Mouse (Mus musculus): ENCODE data around the gene Snx9. TPM values are rescaled to one million over a fixed set of nuclear protein-coding genes. Genes with fewer than 3 reads are reported as not detected.
A peak's percentile ranks its signal among the peaks of the same experiment; 100 is the strongest.

Gene Snx9
- 49.8 and 55.9 TPM in 2 replicates for polyA plus RNA-seq (2015; fragmentation: Nextera tagmentation; extraction: Ambion mirVana)

DNA sequence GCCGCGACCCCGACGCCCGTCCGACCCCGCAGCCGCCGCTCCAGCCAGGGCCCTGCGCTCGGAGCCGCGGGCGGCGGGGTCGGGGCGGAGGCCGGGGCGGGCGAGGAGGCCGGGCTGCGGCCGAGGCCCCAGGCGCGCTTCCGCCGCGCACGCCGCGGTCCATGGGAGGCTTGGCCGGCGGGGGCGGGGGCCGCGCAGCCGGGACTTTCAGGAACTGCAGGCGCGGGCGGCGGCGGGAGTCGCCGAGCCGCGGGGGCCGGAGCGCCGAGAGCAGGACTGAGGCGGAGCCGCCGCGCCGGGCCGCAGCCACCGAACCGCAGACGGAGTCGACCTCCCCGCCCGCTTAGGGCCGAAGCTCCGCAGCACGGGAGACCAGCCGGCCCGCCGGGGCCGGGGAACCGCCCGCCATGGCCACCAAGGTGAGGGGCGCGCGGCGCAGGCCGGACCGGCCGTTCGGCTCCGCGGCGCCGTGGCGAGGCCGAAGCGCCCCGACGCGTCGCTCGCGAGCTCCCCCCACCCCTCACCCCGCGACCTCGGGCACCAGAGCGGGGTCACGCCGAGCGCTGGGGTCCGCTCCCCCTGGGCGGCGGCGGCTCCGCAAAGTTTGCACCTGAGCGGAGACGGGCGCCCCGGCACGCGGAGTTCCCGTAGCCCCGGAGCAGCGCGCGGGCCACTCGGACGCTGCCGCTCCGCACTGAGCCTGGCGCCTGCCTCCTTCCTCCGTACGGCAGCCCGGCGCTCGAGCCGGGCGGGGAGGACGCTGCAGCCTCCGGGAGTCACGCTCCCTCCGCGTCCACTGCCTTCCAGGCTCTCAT is at the start of gene Snx9:
Snx9 (plus strand) TSS at position 202 of the 815 bp plus-strand sequence.
- H3K4me3 ChIP-seq (replicated peaks), result peak within 1 kb of the TSS; percentile 94
- H3K9ac ChIP-seq, result peak within 1 kb of the TSS; percentile 97
- WGBS, result under 1% methylated on average over 125 of the region's 131 CpGs
- peaks cover 13% of the 10 kb centered on the region for H3K4me1 ChIP-seq (replicated peaks)
- H3K27me3 ChIP-seq (replicated peaks), result no peaks in the 10 kb centered on the region
- H3K36me3 ChIP-seq, result no peaks in the 10 kb centered on the region
- H3K27ac ChIP-seq, result peak within 1 kb of the TSS; percentile 99
- H3K4me2 ChIP-seq (replicated peaks), result peak within 1 kb of the TSS; percentile 79
- no peaks in the 10 kb centered on the region for H3K9me3 ChIP-seq
- ATAC-seq, result peak; percentile 88

DNA sequence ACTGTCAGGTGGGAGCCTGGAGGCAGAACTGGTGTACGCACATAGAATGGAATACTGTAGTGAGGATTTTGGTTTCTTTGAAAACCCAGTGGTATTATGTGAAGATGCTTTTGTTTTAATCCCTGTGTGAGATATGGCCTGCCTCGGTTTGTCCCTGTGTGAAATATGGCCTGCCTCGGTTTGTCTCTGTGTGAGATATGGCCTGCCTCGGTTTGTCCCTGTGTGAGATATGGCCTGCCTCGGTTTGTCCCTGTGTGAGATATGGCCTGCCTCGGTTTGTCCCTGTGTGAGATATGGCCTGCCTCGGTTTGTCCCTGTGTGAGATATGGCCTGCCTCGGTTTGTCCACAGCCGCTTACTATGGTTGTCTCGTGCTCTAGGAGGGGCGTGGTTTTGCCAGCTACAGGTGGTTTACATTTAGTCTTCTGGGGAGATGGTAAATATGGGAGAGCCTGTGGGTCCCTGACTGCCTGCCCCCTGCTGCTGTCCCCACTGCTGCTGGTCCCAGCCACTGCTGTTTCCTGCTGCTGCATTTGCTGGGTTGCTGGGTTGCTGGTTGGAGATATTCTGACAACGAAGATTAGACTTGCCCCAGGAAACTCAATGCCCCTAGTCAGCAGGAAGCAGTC is 48.9 kb upstream of the Snx9 start:
- H3K9me3 ChIP-seq, result no peaks in the 10 kb centered on the region
- 90% methylated on average over 12 of the region's 12 CpGs for WGBS

DNA sequence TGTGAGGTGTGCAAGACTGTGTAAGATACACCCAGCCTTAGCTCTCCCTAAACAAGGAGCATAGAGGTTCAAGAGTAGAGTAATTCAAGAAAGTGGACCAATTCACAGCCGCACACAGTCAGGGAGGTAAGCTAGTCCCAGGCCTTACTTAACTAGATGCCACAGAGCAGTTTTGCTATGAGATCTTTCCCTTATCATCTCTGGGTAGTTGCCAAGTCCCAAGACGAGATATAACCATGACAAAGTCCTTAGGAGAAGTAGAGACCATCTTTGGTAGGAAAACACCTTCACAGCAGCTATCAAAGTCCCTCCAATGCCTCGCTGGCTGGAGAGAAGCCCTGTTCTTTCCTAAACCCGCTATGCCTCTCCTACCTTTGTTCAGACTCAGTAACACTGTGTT is 47.5 kb upstream of the Snx9 start:
- Histone ChIP-seq H3K27ac (no peak overlapping the region), H3K4me1 (replicated peaks) (peaks cover 5% of the 10 kb centered on the region; the same call in 1 of the 2 replicates), H3K36me3 (no peaks in the 10 kb centered on the region), H3K9ac (no peak overlapping the region), H3K4me3 (replicated peaks) (no peak overlapping the region), H3K27me3 (replicated peaks) (no peaks in the 10 kb centered on the region), H3K9me3 (no peaks in the 10 kb centered on the region), H3K4me2 (replicated peaks) (no peak overlapping the region)
- WGBS, result 77% methylated on average over 4 of the region's 4 CpGs
- no peak for ATAC-seq

More for the DNA sequence above, 48.9 kb upstream of the Snx9 start:
- Histone ChIP-seq H3K4me2 (replicated peaks) (no peak overlapping the region), H3K4me1 (replicated peaks) (no peaks in the 10 kb centered on the region), H3K27ac (no peak overlapping the region), H3K9ac (no peak overlapping the region), H3K4me3 (replicated peaks) (no peak overlapping the region), H3K36me3 (no peaks in the 10 kb centered on the region), H3K27me3 (replicated peaks) (no peaks in the 10 kb centered on the region)
- ATAC-seq, result no peak

DNA sequence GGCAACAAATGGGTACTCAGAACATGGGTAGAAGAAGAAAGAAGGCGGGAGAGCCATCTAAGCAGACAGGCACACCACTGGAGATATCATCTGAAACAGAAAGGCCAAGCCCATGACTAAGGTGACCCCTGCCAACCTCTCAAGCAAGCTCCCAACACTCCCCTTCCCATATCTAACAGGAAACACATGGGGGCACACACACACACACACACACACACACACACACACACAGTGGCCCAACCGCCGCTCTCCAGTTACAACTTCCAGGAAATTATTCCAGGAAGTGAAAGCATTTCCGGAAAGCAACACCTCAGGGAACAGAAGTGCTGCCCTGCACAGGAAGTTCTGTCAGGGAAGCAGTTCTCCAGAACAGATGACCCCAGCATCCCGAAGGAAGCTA is 46.9 kb upstream of the Snx9 start:
- ATAC-seq, result no peak
- H3K4me3 ChIP-seq (replicated peaks), result no peak overlapping the region
- peaks cover 5% of the 10 kb centered on the region; the same call in 1 of the 2 replicates for H3K4me1 ChIP-seq (replicated peaks)
- 71% methylated on average over 5 of the region's 5 CpGs for WGBS
- H3K27ac ChIP-seq, result no peak overlapping the region
- H3K9ac ChIP-seq, result no peak overlapping the region
- H3K4me2 ChIP-seq (replicated peaks), result no peak overlapping the region
- no peaks in the 10 kb centered on the region for H3K27me3 ChIP-seq (replicated peaks)
- no peaks in the 10 kb centered on the region for H3K36me3 ChIP-seq
- no peaks in the 10 kb centered on the region for H3K9me3 ChIP-seq

DNA sequence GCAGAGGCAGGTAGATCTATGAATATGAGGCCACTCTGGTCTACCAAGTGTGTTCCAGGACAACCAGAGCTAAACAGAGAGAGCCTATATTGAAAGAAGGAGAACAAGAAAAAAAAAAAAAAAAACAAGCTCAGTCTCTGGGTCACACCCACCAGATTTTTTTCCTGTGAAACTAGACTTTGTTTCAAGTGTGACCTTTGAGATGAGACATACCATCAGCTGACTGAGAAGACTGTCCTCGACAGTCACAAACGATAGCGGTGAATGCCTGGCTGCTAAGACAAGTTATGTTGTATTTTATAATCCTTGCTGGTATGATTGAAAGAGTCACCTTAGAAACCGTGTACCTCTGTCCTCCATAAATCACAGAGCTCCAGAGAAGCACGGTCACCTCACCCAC is 45.8 kb upstream of the Snx9 start:
- peak; percentile 2; the same call in 1 of the 2 replicates for ATAC-seq

DNA sequence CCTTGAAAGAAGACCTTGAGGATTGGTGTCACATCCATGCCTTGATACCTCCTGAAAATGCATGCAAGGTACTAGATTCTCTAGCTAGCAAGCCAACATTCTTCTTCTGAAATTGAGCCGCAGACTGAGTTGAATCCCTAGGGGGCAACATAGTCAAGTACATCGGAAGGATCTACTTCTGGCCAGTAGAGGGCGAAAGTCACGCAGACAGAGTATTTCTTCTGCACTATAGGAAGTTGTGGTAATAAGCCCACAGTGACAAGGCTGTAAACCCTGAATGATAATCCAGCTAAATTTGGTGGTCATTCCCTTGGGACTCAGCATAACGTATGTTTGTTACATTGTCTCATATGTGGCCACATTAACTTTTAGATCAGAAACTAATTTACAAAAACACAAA is 45.3 kb upstream of the Snx9 start:
- Histone ChIP-seq H3K9me3 (no peaks in the 10 kb centered on the region), H3K27ac (no peak overlapping the region), H3K4me3 (replicated peaks) (no peak overlapping the region), H3K4me1 (replicated peaks) (peaks cover 6% of the 10 kb centered on the region; the same call in 1 of the 2 replicates), H3K27me3 (replicated peaks) (no peaks in the 10 kb centered on the region), H3K36me3 (no peaks in the 10 kb centered on the region), H3K4me2 (replicated peaks) (no peak overlapping the region), H3K9ac (no peak overlapping the region)
- WGBS, result 2% methylated on average over 5 of the region's 5 CpGs
- ATAC-seq, result peak; percentile 70

More for the DNA sequence above, 45.8 kb upstream of the Snx9 start:
- Histone ChIP-seq H3K9ac (no peak overlapping the region), H3K27me3 (replicated peaks) (no peaks in the 10 kb centered on the region), H3K36me3 (no peaks in the 10 kb centered on the region), H3K9me3 (no peaks in the 10 kb centered on the region), H3K27ac (no peak overlapping the region), H3K4me3 (replicated peaks) (no peak overlapping the region), H3K4me1 (replicated peaks) (peaks cover 5% of the 10 kb centered on the region; the same call in 1 of the 2 replicates), H3K4me2 (replicated peaks) (no peak overlapping the region)
- 62% methylated on average over 5 of the region's 5 CpGs for WGBS

DNA sequence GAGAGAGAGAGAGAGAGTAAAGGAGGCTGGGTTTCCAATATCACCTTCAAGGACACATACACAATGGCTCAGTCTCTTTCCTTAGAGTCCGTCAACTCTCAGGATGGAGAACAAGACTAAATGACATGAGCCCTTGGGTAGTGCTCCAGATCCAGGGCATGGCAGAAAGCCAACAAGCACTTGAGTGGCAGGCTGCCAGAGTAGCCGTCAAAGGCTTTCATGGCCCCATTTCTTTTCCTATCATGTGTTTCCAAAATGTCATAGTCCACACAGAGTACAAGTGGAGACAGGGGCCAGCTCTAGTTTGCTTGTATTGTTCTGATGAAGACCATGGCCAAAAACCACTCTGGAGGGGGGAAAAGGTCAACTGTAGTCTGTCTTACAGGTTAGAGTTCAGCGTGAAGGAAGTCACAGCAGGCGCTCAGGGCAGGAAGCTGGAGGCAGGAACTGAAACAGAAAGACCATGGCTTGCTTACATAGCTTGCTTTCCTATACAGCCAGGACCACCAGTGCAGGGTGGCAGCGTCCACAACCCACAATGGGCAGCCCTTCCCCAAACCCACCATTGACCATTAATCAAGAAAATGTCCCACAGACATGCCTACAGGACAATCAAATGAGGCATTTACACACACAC is 43.9 kb upstream of the Snx9 start:
- no peaks in the 10 kb centered on the region for H3K36me3 ChIP-seq
- H3K9ac ChIP-seq, result no peak overlapping the region
- no peak for ATAC-seq
- H3K4me3 ChIP-seq (replicated peaks), result no peak overlapping the region
- peaks cover 16% of the 10 kb centered on the region; the same call in 1 of the 2 replicates for H3K4me1 ChIP-seq (replicated peaks)
- no peaks in the 10 kb centered on the region for H3K27me3 ChIP-seq (replicated peaks)
- H3K27ac ChIP-seq, result no peak overlapping the region
- WGBS, result 77% methylated on average over 5 of the region's 5 CpGs
- no peak overlapping the region for H3K4me2 ChIP-seq (replicated peaks)
- H3K9me3 ChIP-seq, result no peaks in the 10 kb centered on the region

DNA sequence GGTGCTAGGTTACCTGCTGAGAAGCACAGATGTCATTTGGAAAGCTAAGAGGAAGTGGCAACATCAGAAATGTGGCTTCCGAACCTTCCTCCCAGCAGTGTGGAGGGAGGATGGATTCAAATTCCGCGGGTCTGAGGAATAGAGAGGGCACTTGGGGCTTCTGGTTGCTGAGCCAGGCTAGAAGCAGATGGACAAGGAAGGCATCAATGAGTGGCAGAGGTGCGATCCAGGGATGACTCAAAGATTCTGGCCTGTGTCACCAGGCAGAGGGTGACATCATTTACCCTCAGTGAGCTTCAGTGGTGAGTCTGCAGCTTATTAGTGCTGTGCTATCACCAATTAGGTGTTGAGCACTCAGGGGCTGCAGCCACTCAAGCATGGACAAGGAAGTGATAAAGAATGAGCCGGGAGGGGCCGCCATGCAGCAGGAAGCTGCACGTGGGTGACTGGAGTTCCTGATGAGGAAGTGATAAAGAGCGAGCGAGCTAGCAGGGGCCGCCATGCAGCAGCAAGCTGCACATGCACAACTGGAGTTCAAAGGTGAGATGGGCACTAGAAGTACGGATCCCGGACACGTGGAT is 42.8 kb upstream of the Snx9 start:
- no peaks in the 10 kb centered on the region for H3K9me3 ChIP-seq
- no peaks in the 10 kb centered on the region for H3K27me3 ChIP-seq (replicated peaks)
- H3K4me2 ChIP-seq (replicated peaks), result no peak overlapping the region; the same call in 1 of the 2 replicates
- no peak overlapping the region for H3K9ac ChIP-seq
- peaks cover 16% of the 10 kb centered on the region; the same call in 1 of the 2 replicates for H3K4me1 ChIP-seq (replicated peaks)
- H3K4me3 ChIP-seq (replicated peaks), result no peak overlapping the region
- no peaks in the 10 kb centered on the region for H3K36me3 ChIP-seq
- 0 out of 2 replicates have a peak overlapping the region, but pooled peaks have one; percentile 38 for H3K27ac ChIP-seq
- ATAC-seq, result peak; percentile 70
- 44% methylated on average over 13 of the region's 13 CpGs for WGBS

DNA sequence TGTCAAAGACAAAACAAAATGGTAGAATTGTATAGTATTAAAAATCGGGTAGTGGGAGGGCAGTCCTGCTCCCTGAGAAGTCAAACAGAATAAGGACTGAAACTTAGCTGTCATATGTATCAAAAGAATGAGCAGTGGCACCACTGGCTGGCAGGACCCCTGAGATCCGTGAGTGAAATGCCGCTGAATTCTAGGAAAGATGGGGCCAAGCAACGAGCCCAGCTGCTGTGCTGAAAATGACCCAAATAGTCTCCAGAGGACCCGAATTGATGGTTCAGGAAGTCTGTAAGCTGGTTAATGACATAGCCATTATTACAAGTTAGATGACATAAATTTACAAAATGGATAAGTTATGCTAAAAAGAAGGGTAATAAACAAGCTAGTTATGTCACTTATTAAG is 42.2 kb upstream of the Snx9 start:
- no peak overlapping the region for H3K27ac ChIP-seq
- H3K9me3 ChIP-seq, result no peaks in the 10 kb centered on the region
- H3K4me3 ChIP-seq (replicated peaks), result no peak overlapping the region
- H3K4me2 ChIP-seq (replicated peaks), result no peak overlapping the region
- H3K36me3 ChIP-seq, result no peaks in the 10 kb centered on the region
- no peak for ATAC-seq
- H3K4me1 ChIP-seq (replicated peaks), result peaks cover 16% of the 10 kb centered on the region; the same call in 1 of the 2 replicates
- H3K9ac ChIP-seq, result no peak overlapping the region
- H3K27me3 ChIP-seq (replicated peaks), result no peaks in the 10 kb centered on the region
- 70% methylated on average over 5 of the region's 5 CpGs for WGBS

DNA sequence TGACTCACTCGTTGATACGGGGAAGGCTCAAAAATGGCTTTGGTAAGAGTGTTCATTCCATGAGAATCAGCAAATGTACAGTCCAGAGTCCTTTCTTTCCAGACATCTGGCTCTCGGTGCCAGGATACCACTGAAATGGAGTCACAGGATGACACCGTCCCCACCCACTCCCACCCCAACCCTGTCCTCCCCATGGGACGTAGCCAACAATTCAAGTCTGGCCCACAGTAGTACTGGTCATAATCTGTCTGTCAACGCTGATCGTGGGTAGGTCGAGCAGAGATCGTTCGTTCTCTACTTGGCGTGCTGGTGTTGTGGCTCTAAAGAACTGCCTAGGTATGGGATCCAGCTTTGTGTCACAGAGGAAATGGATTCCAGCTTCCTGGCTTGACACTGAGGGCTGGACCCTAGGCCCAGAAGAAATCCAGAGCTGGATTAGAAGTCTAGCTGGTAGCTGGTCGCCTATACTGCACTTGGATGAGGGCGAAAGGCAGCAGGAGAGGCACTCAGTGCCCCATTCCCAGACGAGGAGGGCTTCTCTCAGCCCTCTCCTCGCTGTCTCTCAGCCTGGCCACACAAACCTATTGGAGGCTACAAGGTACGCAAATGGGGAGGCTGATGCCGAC is 41.6 kb upstream of the Snx9 start:
- no peaks in the 10 kb centered on the region for H3K27me3 ChIP-seq (replicated peaks)
- H3K36me3 ChIP-seq, result no peaks in the 10 kb centered on the region
- no peak for ATAC-seq
- H3K9ac ChIP-seq, result no peak overlapping the region
- no peaks in the 10 kb centered on the region for H3K9me3 ChIP-seq
- WGBS, result 82% methylated on average over 17 of the region's 17 CpGs
- peaks cover 18% of the 10 kb centered on the region; the same call in 1 of the 2 replicates for H3K4me1 ChIP-seq (replicated peaks)
- no peak overlapping the region for H3K27ac ChIP-seq
- no peak overlapping the region for H3K4me2 ChIP-seq (replicated peaks)
- no peak overlapping the region for H3K4me3 ChIP-seq (replicated peaks)

DNA sequence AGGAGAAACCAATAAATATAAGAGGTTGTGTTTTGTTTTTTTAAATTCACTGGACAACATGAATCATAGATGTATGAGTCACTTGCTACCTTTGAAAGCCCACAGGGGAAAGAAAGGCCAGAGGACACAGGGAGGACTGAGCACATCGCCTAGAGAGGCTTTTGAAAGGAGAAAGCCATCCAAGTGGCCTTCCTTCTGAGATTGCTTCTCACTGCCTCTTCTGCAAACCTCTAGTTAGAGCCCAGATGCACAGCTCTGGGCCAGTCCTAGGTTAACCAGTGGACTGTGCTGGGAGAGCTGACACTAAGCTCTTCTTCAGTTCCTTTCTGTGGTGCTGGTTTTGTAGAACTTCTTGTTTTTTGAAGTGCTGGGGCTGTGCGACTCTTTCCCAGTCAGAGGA is 40.9 kb upstream of the Snx9 start:
- peaks cover 18% of the 10 kb centered on the region; the same call in 1 of the 2 replicates for H3K4me1 ChIP-seq (replicated peaks)
- 80% methylated on average over 2 of the region's 2 CpGs for WGBS
- no peaks in the 10 kb centered on the region for H3K27me3 ChIP-seq (replicated peaks)
- H3K27ac ChIP-seq, result no peak overlapping the region
- H3K36me3 ChIP-seq, result no peaks in the 10 kb centered on the region
- ATAC-seq, result no peak
- no peak overlapping the region for H3K4me2 ChIP-seq (replicated peaks)
- H3K4me3 ChIP-seq (replicated peaks), result no peak overlapping the region
- no peak overlapping the region for H3K9ac ChIP-seq
- no peaks in the 10 kb centered on the region for H3K9me3 ChIP-seq

Measured in intestine, embryonic 15.5 days (tissue).